Mouse (Mus musculus): Measurements from ENCODE around the gene Cx3cr1.

Cx3cr1 gene

DNA sequence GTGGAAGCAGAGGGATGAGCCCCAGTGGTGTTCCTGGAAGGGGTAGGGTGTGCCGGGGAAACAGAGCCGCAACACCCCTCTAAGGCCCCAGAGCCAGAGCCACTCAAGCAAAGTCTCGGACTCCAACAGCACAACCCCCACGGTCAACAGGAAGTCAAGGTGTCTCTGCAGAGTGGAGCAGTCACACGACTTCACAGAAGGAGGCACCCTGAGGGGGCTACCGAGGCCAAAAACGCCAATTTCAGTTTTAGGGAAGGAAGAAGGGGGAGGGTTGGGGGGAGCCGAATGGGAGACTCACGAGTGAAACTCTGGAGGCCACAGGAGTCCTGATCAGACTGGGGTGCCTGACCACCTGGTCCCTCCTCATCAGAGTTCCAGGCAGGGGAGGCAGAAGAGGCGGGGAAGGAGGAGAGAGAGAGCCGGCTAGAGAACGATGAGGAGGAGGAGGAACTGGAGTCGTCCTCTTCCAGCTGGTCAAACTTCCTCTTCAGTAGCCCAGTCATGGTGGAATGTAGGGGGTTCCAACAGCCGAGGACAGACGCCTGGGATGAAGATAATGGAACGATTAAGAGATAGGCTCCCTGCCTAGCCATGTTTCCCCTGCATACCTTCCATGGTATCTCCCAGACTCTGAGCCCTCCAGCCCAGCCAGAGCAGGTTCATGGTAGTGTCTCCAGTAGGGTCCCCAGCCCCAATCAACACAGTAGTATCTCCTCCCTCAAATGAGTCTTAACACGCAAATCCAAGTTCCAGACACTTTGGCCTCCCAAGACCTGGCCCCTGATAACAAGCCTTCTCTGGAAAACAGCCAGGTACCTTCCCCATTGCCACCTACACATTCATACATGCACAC lies 92.7 kb downstream of the Cx3cr1 start:
- DNase-seq (ENCODE audit: low spot score in 2 of 2), result peak; percentile 40 to 44

DNA sequence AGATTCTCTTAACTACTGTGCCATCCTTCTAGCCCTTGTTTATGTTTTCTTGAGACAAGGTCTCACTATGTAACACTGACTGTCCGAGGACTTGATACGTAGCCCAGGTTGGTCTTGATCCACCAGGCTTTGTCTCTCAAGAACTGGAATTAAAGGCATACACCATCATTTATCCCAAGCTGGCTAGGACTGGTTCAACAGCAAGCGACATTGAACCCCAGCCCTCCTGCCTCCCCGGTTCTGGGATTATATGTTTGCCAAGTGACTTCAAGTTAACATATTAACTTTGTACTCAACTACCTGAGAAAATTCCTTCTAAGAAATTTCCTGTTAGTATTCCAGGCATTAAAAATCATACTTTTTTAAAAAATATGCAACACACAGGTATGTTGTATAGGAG lies 94.4 kb downstream of the Cx3cr1 start:
- DNase-seq (ENCODE audit: low spot score in 2 of 2), result no peak

DNA sequence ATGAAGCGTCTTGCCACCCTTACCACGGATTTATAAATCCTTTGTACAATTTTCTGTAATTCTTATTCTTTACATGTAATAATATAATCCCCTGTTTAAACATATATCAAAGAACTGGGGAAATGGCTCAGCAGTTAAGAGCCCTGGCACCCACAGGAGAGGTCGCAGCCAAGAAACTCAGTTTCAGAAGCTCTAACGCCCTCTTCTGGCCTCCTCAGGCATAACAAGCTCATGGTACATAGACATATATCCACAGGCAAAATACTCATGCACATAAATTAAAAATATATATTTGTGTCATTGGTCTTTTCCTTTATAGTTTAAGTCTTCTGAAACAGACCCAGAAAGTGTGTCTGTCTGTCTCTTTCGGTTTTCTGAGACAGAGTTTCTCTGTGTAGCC lies 95.1 kb downstream of the Cx3cr1 start:
- DNase-seq (ENCODE audit: low spot score in 2 of 2), result no peak

DNA sequence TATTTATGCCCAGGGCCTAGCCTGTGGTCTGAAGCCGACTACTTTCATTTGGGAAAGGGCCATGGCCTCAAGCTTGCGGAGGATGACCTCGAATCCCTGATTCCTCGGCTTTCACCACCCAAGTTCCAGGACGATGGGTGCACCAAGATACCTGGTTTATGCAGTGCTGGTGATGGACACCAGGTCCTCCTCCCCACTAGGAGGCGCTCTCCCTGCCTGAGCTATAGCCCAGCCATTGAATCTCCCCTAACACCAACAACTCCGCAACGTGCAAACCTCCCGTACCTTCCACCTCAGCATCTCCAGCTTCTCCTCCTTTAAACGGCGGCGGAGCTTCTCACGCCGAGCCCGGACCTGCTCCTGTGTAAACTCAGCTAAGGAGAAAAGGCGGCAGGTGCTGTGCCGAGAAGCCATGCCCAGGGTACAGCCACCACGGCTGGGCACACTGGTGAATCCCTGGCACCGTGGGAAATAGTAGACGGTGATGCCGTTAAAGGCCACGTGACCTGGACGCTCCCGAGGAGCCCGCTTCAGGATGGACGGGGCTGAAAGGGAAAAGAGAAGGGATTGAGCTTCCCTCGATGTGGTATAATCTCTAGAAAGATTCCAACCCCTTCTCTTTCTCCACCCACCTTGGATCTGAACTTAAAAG lies 95.7 kb downstream of the Cx3cr1 start:
- peak in 1 of 2 experiments; percentile 56 for DNase-seq (ENCODE audit: low spot score in 2 of 2)

DNA sequence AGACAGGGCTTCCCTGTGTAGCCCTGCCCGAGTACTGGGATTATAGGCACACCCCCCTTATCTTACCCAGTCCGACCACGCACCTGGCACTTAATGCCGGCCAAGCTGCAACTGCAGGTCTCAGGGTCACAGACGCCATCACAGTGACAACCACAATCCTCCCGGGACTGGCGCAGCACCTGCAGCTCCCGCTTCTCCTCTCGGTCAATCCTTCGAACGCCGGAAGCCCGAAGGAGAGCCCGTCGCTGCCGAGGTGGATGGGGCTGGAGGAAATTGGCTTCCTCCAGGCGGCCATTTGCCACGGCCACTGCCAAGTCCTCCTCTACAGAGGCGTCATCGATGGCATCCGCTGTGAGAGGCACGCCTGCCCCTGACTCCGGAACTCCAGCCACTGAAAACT lies 96.4 kb downstream of the Cx3cr1 start:
- DNase-seq (ENCODE audit: low spot score in 2 of 2), result no peak

DNA sequence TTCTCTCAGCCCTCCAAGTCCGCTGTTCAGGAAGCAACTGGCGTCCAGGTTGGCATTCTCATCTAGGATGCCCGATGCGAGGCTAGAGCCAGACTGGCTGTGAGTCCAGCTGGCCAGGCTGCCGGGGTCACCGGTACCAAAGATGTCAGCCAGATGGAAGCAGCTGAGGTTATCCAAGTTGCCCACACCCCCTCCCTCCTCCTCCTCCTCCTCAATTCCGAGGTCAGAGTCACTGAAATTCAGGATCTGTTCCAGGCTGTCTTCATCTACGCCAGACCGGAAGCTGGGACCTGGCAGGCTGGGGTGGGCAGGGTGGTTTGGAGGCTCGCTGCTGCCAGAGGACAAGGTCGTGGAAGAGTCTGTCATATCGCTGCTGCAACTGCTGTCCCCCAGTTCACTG lies 97.1 kb downstream of the Cx3cr1 start:
- DNase-seq (ENCODE audit: low spot score in 2 of 2), result no peak

DNA sequence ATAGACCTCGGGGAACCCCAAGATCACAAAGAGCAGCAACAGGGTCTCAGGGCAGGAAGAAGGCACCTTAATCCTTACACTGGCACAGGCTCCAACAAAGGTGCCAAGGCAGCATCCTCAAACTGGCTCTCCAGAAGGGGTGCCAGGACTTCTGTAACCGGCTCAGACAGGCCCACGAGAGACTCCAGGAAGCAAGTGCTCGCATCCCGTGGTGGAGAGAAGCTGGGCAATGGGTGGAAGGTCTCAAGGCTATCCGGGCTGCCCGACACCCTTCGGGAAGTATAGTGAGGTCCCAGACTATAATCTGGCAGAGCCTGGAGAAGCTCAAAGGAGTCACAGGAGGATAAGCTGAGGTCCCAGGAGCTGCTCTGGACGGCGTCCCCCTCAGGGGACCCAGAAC lies 97.5 kb downstream of the Cx3cr1 start:
- no peak for DNase-seq (ENCODE audit: low spot score in 2 of 2)

DNA sequence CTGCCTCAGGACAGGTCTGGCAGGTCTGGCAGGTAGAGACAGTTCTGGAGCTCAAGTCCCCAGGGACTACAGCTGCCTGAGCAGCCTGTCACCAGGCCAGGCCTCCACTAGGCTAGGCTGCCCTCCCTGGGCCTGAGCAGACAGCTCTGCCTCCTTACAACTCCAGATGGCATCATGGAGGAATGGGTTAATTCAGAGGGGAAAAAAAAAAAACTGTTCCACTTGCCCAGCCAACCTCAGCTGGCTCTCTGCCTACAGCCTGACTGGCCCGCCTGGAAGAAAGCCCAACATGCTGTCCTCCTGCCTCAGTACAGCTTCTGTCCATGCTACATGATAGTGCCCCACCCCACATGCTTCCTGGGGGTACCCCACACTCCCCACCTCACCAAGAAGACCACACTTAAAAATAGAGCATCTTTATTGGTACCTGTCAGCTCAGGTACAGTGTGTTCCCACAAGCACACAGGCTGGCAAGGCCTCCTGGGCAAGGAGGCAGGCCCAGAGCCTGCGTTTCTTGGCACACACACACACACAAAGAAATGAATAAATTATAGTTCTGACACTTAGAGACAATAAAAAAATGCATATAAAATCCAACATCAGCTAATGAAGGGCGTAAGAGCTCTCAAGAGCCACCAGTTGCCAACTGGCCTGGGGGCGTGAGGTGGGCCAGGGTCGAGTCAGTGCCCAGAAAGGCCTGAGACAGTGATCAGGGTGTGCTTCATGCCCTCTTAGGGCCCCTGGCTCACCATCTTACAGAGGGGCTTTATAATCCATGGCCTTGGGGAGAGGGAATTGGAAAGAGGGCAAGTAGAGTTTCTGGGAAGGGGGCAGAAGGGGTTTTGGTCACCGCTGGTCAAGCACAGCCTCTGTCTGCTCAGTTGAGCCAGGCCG lies 98.7 kb downstream of the Cx3cr1 start:
- no peak for DNase-seq (ENCODE audit: low spot score in 2 of 2)

DNA sequence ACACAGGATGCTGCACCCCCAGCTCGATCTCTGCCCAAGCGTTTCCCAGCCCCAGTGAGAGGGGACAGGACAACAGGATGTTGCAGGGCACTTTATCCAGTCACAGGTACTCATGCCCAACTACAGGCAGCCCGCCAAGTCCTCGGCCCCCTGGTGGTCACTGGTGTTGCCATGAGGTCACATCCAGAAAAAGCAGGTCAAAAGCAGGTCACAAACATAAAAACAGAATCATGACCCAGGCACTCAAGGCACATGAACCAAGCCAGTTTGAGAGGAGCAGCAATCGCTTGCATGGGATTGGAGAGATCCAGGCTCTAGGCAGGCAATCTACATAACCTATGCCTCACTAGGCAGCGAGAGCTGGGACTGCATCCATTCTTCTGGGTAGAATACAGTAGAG lies 99.5 kb downstream of the Cx3cr1 start:
- DNase-seq (ENCODE audit: low spot score in 2 of 2), result peak in 1 of 2 experiments; percentile 58

DNA sequence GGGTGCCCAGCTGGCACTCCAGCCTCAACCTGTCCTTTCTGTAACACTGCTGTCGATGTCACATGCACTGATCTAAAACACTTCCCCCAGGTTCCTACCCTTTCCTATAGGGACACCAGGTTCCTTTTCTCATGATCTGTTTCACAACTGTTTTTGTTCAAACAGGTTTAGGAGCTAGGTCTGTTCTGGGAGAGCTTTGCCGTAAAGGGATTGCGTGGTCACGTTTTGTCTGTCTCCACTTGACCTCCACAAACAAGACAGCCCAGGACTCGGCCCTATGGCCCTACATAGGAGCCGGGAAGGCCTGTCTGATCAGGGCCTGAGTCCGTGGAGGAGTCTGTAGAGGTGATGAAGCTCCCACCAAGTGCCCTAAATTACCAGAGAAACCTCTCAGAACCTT lies 99.9 kb downstream of the Cx3cr1 start:
- no peak for DNase-seq (ENCODE audit: low spot score in 2 of 2)

DNA sequence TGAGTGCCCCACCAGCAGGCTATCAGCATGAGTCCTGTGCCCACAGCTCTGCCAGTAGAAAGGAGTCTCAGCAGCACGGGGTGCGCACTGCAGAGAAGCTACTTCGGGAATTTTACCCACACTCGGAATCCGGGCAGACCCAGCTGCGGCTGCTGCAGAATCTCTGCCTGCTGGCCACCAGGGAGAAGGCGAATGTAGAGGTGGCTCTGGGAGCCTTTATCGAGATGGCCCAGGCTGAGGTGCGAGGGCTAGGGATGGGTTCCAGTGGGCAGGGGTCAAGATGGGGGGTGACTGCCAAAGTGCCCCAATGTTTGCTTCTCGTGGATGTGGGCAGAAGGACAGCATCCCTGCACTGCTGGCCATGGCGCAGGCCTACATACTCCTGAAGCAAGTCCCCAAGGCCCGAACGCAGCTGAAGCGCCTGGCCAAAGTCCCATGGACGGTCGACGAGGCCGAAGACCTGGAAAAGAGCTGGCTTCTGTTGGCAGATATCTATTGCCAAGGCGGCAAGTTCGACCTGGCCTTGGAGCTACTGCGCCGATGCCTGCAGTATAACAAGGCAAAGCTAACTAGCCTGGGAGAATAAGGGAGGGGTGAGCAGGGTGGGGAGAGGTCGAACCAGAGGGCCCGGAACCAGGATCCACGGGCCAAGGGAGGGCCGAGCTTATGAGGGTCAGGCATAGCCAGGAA lies 103.3 kb downstream of the Cx3cr1 start:
- no peak for DNase-seq (ENCODE audit: low spot score in 2 of 2)

DNA sequence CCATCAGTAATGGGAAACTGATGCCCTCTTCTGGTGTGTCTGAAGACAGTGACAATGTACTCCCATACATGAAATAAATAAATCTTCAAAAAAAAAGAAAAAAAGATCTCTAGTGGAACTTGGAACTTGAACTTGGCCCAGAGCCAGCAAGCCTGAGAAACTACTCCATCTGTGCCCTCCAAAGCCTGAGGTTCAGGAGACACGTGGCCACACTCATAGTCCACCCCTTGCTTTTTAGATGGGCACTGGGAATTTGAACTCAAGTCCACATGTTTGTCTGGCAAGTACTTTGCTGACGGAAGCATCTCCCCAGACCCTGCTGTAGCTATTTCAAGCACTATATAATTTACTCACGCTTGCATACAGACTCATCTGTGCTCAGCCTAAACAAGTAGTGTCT lies 104.5 kb downstream of the Cx3cr1 start:
- DNase-seq (ENCODE audit: low spot score in 2 of 2), result no peak

DNA sequence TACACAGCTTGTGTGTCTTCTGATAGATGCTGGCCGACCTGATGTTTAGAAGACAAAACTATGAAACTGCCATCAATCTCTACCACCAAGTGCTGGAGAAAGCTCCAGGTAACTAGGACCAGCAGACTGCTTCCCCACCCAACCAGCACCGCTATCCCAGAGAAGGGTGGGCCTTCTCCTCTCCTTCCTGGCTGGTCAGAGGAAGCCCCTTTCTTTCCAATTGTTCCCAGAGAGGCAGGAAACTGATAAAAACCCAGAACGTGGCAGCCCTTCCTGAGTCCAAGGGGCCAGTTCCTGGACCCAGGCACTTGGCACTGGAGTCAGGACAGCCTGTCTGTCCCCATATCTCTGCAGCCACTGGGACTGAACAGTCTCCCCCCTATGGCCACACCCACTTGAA lies 105.5 kb downstream of the Cx3cr1 start:
- no peak for DNase-seq (ENCODE audit: low spot score in 2 of 2)

DNA sequence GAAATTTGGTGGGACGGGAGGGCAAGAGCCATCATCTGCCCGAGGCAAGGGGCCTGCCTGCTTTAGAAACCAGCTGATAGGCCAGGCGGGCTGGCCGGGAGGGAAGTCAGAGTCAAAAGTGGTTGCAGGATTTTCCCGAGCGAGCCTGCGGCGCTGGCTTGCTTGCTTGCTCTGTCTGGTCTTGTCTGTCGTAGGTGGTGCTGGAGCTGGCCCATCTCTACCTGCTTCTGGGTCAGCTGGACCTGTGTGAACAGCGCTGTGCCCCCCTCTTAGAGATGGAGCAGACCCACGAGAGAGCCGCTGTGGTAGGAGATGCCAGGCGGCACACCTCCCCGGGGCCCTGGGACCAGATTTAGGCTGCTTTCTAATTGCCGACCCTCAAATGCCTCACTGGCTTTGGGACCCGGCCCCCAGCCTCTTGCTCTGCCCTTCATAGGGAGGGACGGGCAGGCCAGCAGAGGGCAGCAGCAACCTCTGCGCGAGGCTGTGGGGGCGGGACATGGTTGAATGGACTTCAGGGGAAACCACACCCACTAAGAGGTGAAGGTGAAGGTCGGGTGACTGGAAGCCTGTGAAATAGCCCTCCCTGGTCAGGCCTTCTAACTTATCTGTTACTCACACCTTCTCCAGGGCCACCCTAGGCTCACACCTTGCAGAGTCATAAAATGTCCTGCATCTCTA lies 106.6 kb downstream of the Cx3cr1 start:
- peak; percentile 59 to 81 for DNase-seq (ENCODE audit: low spot score in 2 of 2)

DNA sequence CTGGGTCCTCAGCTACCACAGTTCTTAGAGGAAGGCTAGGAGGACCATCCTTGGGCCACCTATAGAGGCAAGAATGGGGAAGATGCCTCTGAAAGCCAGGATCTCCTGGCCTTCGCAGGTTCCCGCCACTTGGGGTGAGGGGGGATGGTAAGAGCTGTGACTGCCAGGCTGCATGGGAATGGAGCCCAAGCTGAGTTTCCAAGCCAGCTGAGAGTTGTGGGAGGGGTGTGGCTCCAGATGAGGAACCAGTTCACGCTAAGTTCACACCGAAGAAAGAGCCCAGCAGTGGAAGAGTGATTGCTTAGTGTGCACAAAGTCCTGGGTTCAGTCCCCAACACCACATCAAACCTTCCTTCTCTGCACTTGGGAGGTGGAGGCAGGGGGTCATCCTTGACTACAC lies 107.5 kb downstream of the Cx3cr1 start:
- no peak for DNase-seq (ENCODE audit: low spot score in 2 of 2)

DNA sequence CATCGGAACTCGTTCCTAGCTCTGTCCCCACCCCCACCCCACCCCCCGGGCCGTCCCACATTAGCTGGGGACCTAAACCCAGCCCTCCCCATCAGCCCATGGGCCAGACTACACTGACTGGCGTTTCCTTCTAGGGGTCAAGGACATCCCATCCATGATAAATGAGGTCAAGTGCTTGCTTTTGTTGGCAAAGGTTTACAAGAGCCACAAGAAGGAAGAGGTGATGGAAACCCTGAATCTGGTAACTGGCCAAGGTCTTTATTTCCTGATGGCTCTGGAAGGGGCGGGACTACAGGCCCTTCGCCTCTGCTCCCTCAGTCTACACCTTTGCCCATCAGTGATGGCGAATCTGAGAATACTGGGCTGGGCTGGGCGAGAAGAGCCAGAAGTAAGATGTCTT lies 110.8 kb downstream of the Cx3cr1 start:
- DNase-seq (ENCODE audit: low spot score in 2 of 2), result no peak

DNA sequence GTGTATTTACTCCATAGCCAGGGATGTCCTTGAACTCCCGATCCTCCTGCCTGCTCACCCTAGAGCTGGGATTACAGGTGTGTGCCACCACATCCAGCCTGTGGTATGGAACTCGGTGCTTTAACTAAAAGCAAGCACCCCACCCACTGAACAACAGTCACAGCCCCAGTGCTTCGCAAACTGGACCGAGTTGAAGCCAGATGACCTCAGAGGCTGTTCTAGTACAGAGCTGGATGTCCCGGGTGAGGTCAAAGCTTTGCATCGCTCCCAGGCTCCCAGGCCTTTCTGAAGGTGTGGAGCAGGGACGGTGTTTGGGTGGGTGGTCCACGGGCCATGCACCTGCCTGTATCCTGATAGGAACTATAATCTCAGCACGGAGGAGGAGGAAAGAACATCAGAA lies 118.3 kb downstream of the Cx3cr1 start:
- no peak for DNase-seq (ENCODE audit: low spot score in 2 of 2)

DNA sequence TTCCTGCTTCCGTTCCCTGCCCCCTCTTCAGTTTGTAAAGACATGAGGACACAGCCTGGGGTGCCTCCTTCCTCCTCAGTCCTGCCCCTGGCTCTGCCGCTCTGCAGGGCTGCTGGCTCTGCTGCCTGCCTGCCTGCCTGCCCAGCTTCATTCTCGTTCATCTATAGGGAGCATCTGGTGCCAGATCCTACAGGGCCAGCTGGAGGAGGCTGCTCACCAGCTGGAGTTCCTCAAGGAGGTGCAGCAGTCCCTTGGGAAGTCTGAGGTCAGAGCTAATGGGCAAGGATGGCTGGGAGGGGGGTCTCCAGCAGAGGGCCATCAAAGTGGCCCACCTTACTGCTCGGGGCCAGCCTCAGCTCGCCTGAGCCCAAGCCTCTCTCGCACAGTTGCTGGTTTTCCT lies 119.2 kb downstream of the Cx3cr1 start:
- DNase-seq (ENCODE audit: low spot score in 2 of 2), result no peak

DNA sequence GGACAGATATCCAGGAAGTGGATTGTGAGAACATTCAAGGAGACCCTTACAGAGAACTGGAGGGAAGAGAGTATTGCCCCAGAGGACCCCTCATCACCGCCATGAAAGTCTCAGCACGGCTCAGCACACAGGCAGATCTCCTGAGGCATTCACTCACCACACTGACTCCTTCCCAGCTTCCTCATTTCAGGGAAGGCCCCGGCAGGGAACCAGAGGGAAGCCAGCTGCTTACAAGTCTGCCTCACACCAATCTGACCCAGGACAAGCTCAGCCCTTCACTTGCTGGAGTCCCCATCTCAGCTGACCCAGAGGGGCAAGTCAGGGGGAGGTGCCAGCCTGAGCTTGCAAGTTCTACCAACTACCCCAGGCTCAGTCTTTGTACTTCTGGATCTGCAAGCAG lies 120.9 kb downstream of the Cx3cr1 start:
- no peak for DNase-seq (ENCODE audit: low spot score in 2 of 2)

DNA sequence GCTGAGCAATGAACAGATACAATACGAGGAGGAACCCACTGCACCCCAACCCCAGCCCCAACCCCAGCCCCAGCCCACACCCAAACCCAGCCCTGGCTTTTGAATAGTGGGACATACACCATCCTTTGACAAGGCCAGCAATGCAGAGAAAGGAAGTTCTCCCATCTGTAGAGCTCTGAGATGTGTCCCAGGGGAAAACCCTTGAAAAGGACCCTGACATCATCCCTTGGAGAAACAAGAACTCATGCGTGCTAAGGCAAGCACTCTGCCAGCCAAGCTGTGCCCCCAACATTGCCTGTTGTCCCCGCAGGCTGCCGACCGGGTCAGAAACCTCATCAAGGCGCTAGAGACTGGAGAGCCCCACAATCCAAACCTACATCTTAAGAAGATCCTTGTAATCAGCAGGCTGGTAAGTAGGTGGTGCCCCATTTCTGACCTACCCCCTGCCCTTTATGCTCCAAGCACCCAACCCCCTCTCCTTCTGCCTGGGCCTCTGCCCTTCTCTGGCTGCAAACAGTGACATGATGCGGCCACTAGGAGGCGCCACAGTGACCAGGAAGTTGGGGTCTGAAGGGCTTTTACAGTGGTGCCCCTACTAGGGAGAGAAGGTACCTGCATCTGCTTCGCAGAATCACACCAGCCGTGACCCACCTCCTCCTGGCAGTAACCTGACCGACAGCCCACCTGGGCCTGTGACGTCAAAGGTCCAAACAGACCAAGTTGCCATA lies 124.3 kb downstream of the Cx3cr1 start:
- DNase-seq (ENCODE audit: low spot score in 2 of 2), result peak; percentile 32 to 75

DNA sequence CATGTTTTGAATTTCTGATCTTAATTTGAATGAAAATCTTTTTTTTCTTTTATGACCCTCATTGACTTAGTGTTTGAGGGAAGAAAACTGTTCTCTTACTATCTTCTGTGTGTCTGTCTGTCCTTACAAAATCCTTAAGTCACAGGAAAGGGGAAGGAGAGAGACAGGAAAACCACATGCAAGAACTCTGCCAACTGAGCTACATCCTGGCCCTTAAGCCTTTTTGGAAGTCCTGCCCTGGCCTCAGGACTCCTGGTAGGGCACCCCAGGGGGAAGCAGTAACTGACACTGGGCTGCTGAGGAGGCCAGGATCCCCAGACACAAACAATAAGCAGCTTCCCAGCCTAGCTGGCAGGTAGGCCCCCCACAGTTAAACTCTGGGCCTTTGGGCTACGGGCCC lies 126.4 kb downstream of the Cx3cr1 start:
- DNase-seq (ENCODE audit: low spot score in 2 of 2), result no peak
